Comparison of ENCODE assay signal across 10 mouse cellular contexts in the genomic region with DNA sequence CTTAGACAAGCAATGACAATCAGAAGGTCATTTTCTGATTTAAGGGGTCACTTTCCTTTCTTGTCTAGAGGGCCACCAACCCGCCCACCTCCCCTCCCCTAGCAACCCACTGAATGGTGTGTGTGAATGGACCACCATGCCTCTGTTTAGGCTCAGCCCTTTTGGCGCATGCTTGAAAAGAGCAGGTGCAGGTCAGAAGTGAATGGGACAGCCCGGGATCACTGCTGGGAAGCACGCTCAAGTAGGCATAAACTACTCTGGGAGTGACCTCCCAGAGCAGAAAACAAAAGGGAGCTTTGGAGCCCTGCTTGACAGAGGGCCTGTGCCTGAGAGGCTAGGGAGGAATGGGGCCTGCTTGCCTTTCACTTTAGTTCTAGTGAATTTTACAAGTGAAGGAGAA. TPM values are rescaled to one million over a fixed set of nuclear protein-coding genes. Genes with fewer than 3 reads are reported as not detected.
DNase-seq lines count a peak whose midpoint lies in the region; ATAC-seq lines count a peak whose summit lies in the region.
"Had no signal": no experiment of that assay in that cellular context is flagged by ENCODE, and none has a peak within 500 bp of the region (broad histone marks: within the 10 kb centered on the region; RNA-seq: fewer than 3 reads in every experiment).

No protein-coding gene starts in this region.

- H3K27me3 ChIP-seq in forebrain, embryonic 13.5 days, result peaks cover 58% of the 10 kb centered on the region
- peaks cover 70% of the 10 kb centered on the region for H3K27me3 ChIP-seq in midbrain, embryonic 11.5 days (ENCODE audit: control insufficient read depth, insufficient read depth, low read length)
- H3K27me3 ChIP-seq in heart, embryonic 11.5 days (ENCODE audit: control insufficient read depth, insufficient read depth, low read length), result no peaks in the 10 kb centered on the region

- peaks cover 24% of the 10 kb centered on the region for H3K4me1 ChIP-seq in forebrain, embryonic 13.5 days
- H3K4me1 ChIP-seq in midbrain, embryonic 11.5 days (ENCODE audit: control insufficient read depth, insufficient read depth, low read length), result no peaks in the 10 kb centered on the region
- H3K4me1 ChIP-seq in heart, embryonic 11.5 days (ENCODE audit: control insufficient read depth, insufficient read depth, low read length), result no peaks in the 10 kb centered on the region

- 4% methylated on average over 4 of the region's 4 CpGs for WGBS in forebrain, embryonic 13.5 days
- WGBS in midbrain, embryonic 11.5 days, result 8% methylated on average over 4 of the region's 4 CpGs
- WGBS in heart, embryonic 11.5 days (ENCODE audit: insufficient replicate concordance), result 43% methylated on average over 4 of the region's 4 CpGs

- H3K4me3 ChIP-seq in forebrain, embryonic 13.5 days, result no peak overlapping the region
- H3K4me3 ChIP-seq in midbrain, embryonic 11.5 days (ENCODE audit: low read depth, low read length), result no peak overlapping the region
- H3K4me3 ChIP-seq in heart, embryonic 11.5 days (ENCODE audit: low read depth, low read length), result no peak overlapping the region
- H3K4me3 ChIP-seq: limb, embryonic 10.5 days had no signal

- ATAC-seq in forebrain, embryonic 13.5 days, result peak; percentile 90
- ATAC-seq in midbrain, embryonic 11.5 days (ENCODE audit: low FRiP score), result peak; percentile 99
- no peak for ATAC-seq in granulocyte monocyte progenitor cell, adult 5-6 weeks (replicated peaks; ENCODE audit: poor library complexity, severe bottlenecking)
- ATAC-seq in heart, embryonic 11.5 days (replicated peaks; ENCODE audit: insufficient number of reproducible peaks, low FRiP score, low TSS enrichment), result no peak

- H3K4me2 ChIP-seq in forebrain, embryonic 13.5 days, result no peak overlapping the region
- H3K4me2 ChIP-seq in midbrain, embryonic 11.5 days, result no peak overlapping the region
- H3K4me2 ChIP-seq in heart, embryonic 11.5 days, result no peak overlapping the region

- peak; percentile 42 to 59 for DNase-seq in cerebellum, postnatal 10 days
- no peak for DNase-seq in cerebellum, adult 8-10 months
- peak; percentile 96 for DNase-seq in midbrain, embryonic 11.5 days (ENCODE audit: low spot score, missing footprints)
- peak; percentile 73 for DNase-seq in retina, postnatal 1 day
- DNase-seq in kidney, adult 11 months, result no peak
- DNase-seq: thymus, postnatal 4 days had no signal

- H3K9ac ChIP-seq in forebrain, embryonic 13.5 days, result no peak overlapping the region
- no peak overlapping the region for H3K9ac ChIP-seq in midbrain, embryonic 11.5 days (ENCODE audit: low read length)
- H3K9ac ChIP-seq in heart, embryonic 11.5 days (ENCODE audit: low read depth, low read length), result no peak overlapping the region

- no peak overlapping the region for H3K27ac ChIP-seq in forebrain, embryonic 13.5 days
- H3K27ac ChIP-seq in midbrain, embryonic 11.5 days (ENCODE audit: low read depth, low read length), result no peak overlapping the region
- H3K27ac ChIP-seq in heart, embryonic 11.5 days (ENCODE audit: low read depth, low read length), result no peak overlapping the region
- H3K27ac ChIP-seq: limb, embryonic 10.5 days had no signal

- no peaks in the 10 kb centered on the region for H3K36me3 ChIP-seq in forebrain, embryonic 13.5 days (ENCODE audit: poor library complexity, severe bottlenecking)
- H3K36me3 ChIP-seq in midbrain, embryonic 11.5 days (ENCODE audit: control insufficient read depth, insufficient read depth, low read length), result no peaks in the 10 kb centered on the region
- no peaks in the 10 kb centered on the region for H3K36me3 ChIP-seq in heart, embryonic 11.5 days (ENCODE audit: control insufficient read depth, insufficient read depth, low read length)
- H3K36me3 ChIP-seq: limb, embryonic 10.5 days had no signal

- no peaks in the 10 kb centered on the region for H3K9me3 ChIP-seq in forebrain, embryonic 13.5 days (replicated peaks)
- no peaks in the 10 kb centered on the region for H3K9me3 ChIP-seq in midbrain, embryonic 11.5 days (ENCODE audit: control insufficient read depth, low read length)
- no peaks in the 10 kb centered on the region for H3K9me3 ChIP-seq in heart, embryonic 11.5 days (replicated peaks; ENCODE audit: control insufficient read depth, low read length)
- H3K9me3 ChIP-seq: limb, embryonic 10.5 days had no signal

RNA-seq across cellular contexts. Expression of a gene that starts 51.4 kb away (rescaled TPM):
- polyA plus RNA-seq in forebrain, embryonic 13.5 days (2015; fragmentation: Nextera tagmentation; extraction: Ambion mirVana), result 30.9 and 36.5 TPM in 2 replicates
- polyA plus RNA-seq in midbrain, embryonic 11.5 days (2014; fragmentation: Nextera tagmentation; extraction: Ambion mirVana), result 20.8 TPM in 2 replicates
- not detected in 2 replicates for total RNA-seq in granulocyte monocyte progenitor cell, adult 5-6 weeks (2014; fragmentation: Nextera tagmentation)
- total RNA-seq in granulocyte monocyte progenitor cell, adult 5-6 weeks (2017), result not detected in 2 replicates
- 17.9 TPM in 2 replicates for polyA plus RNA-seq in heart, embryonic 11.5 days (2014; fragmentation: Nextera tagmentation; extraction: Ambion mirVana)

Comparison
In these comparisons a context has a peak if more than half of its experiments do, and no peak if none do; other contexts are left out.
1. DNase-seq: peak in cerebellum, postnatal 10 days (2 of 2), midbrain, embryonic 11.5 days (single experiment) and retina, postnatal 1 day (single experiment); none in cerebellum, adult 8-10 months (single experiment) and kidney, adult 11 months (single experiment).
2. ATAC-seq: peak in forebrain, embryonic 13.5 days (single experiment) and midbrain, embryonic 11.5 days (single experiment); none in granulocyte monocyte progenitor cell, adult 5-6 weeks (single experiment) and heart, embryonic 11.5 days (single experiment).